Mouse (Mus musculus) thymus, adult 2 months (tissue): Measurements from ENCODE around the gene Zkscan1. TPM values are rescaled to one million over a fixed set of nuclear protein-coding genes. Genes with fewer than 3 reads are reported as not detected.
A peak's percentile ranks its signal among the peaks of the same experiment; 100 is the strongest.

Source experiments
- DNase-seq: peaks from one replicate; pipeline ENCODE4 v3.0.0; 2021
- H3K27ac ChIP-seq: fragments of 200-500 bp; 2 replicates; pipeline ENCODE4 v1.5.1; 2012; ENCODE audit warnings: low read length, control low read depth; ENCODE audit not compliant: control insufficient read depth, insufficient read depth
- H3K27me3 ChIP-seq: fragments of 200-500 bp; 2 replicates; pipeline ENCODE4 v1.6.1; 2012; ENCODE audit warnings: mild to moderate bottlenecking, low read length, moderate library complexity, mixed read lengths; ENCODE audit not compliant: control insufficient read depth, insufficient read depth
- H3K36me3 ChIP-seq: fragments of 200-500 bp; 2 replicates; pipeline ENCODE4 v1.6.1; 2012; ENCODE audit warnings: mild to moderate bottlenecking, low read length, moderate library complexity; ENCODE audit not compliant: control insufficient read depth, insufficient read depth
- H3K4me1 ChIP-seq: fragments of 200-500 bp; replicated peaks from 2 replicates; pipeline ENCODE4 v1.6.1; 2012; ENCODE audit warnings: low read length; ENCODE audit not compliant: control insufficient read depth, insufficient read depth
- H3K4me3 ChIP-seq: fragments of 200-500 bp; 2 replicates; pipeline ENCODE4 v1.5.1; 2012; ENCODE audit warnings: mild to moderate bottlenecking, low read length, control low read depth, moderate library complexity; ENCODE audit not compliant: control insufficient read depth, insufficient read depth
- CTCF ChIP-seq: fragments of 200-500 bp; IDR thresholded peaks from 2 replicates; pipeline ENCODE4 v1.5.1; 2012; ENCODE audit warnings: mild to moderate bottlenecking, control low read depth, low read length, moderate library complexity, borderline replicate concordance; ENCODE audit not compliant: control insufficient read depth, poor library complexity, insufficient read depth; ENCODE audit errors: extremely low read depth
- POLR2A ChIP-seq: fragments of 200-500 bp; IDR thresholded peaks from 2 replicates; pipeline ENCODE4 v1.6.1; 2012; ENCODE audit warnings: mild to moderate bottlenecking, low read length, control low read depth, moderate library complexity; ENCODE audit not compliant: control insufficient read depth, poor library complexity, insufficient read depth; ENCODE audit errors: extremely low read depth
- WGBS: fragments of 180-500 bp; shearing (Covaris S2); methylation state at CpG from one replicate; pipeline ENCODE4 v1.1.7; 2018; 5-methylcytosine and 5-hydroxymethylcytosine counted together
- polyA plus RNA-seq: library from polyadenylated mRNA; depleted of rRNA; stranded (reverse); fragments of >200 nt; gene quantifications from 2 replicates; pipeline ENCODE4 v1.2.3, GENCODE M21; 2012; rRNA removed

Zkscan1 gene
- polyA plus RNA-seq, 1 experiment: 5.1 TPM

DNA sequence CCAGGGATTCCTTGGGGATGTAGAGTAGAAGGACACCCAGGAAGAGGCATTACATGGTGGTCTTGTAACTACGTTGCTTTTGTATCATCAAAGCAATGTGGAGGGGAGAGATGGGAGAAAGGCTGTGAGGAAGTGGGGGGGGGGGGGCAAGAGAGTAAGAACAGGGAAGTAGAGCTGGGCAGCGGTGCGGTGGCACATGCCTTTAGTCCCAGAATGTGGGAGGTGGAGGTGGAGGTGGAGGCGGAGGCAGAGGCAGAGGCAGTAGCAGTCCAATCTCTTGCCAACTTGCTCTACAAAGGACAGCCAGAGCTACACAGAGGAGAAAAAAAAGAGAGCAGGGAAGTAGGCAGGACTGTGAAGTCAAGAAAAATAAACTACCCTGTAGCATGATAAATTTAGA lies 53.7 kb downstream of the Zkscan1 start:
- WGBS: 30% methylated on average over 4 of the region's 4 CpGs
- Histone ChIP-seq H3K4me1 (no peaks in the 10 kb centered on the region), H3K27ac (no peak overlapping the region), H3K4me3 (no peak overlapping the region), H3K27me3 (no peaks in the 10 kb centered on the region), H3K36me3 (peaks cover 16% of the 10 kb centered on the region)
- no peak for DNase-seq
- TF ChIP-seq CTCF (no peak), POLR2A (no peak)

DNA sequence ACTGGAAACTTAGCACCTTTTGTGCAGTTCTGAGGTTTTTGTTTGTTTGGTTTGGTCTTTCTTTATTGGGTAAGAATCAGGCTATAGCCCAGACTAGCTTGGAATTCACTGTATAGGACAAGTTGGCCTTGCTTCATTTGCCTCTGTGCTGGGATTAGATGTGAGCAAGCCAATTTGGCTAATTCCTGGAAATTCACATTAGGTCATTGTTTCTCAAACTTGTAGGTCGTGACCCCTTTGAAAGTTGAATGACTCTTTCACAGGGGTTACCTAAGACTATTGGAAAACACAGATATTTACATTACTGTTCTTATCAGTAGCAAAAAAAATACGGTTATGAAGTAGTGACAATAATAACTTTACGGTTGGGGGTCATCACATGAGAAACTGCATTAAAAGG lies 69.5 kb downstream of the Zkscan1 start:
- no peak overlapping the region for H3K4me3 ChIP-seq
- H3K27ac ChIP-seq: no peak overlapping the region
- DNase-seq: no peak
- 90% methylated on average over 3 of the region's 3 CpGs for WGBS
- no peaks in the 10 kb centered on the region; the same call in 1 of the 2 replicates for H3K4me1 ChIP-seq
- no peaks in the 10 kb centered on the region for H3K27me3 ChIP-seq
- TF ChIP-seq CTCF: no peak
- TF ChIP-seq POLR2A: no peak
- H3K36me3 ChIP-seq: peaks cover 17% of the 10 kb centered on the region

DNA sequence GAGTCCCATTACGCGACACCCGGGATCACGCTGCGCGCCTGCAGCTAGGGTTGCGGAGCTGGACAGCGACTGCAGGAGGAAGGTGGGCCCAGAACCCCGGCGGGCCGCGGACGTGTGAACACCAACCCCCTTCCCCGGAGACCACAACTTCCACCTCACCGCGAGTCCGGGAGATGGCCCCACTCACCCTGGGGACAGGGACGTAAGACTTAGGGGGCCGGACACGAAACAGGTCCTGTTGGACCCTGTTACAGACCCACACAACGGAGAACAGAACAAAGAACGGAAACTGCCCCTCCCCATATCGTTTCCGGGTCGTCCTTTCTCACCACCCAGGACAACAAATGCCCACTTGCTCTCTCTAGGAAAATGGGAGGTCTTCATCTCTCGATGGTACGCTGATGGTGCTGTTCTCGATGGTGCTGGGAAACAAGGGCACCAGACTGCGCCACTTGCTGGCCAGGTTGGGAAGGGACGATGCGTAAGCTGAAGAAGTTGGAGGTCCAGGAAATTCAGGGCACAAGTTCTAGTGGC lies 70.6 kb downstream of the Zkscan1 start, which contains the start of gene Zfp113:
Gene Zfp113 (minus strand): TSS at position 302 of the 534 bp plus-strand sequence.
- Histone ChIP-seq H3K27ac (peak within 1 kb of the TSS; percentile 33), H3K4me1 (no peaks in the 10 kb centered on the region; the same call in 1 of the 2 replicates), H3K36me3 (peaks cover 13% of the 10 kb centered on the region), H3K27me3 (no peaks in the 10 kb centered on the region), H3K4me3 (peak within 1 kb of the TSS; percentile 85)
- TF ChIP-seq CTCF: peak; percentile 75; the same call in 1 of the 2 replicates
- TF ChIP-seq POLR2A: no peak
- under 1% methylated on average over 31 of the region's 31 CpGs for WGBS
- DNase-seq: peak; percentile 91

Other genes with a start within 250 kb of the Zkscan1 start
- 7.2 and 13.5 TPM in 2 replicates for gene Pilra, start 248.8 kb upstream of the Zkscan1 start, polyA plus RNA-seq
- 9.5 and 10.1 TPM in 2 replicates for gene Pilrb1, start 227.0 kb upstream of the Zkscan1 start, polyA plus RNA-seq
- gene Pilrb2, start 213.3 kb upstream of the Zkscan1 start, polyA plus RNA-seq: 8.7 and 11.4 TPM in 2 replicates
- 0.17 and 0.26 TPM in 2 replicates for gene Cyp3a13, start 163.5 kb upstream of the Zkscan1 start, polyA plus RNA-seq
- 0.03 and 0.09 TPM in 2 replicates for gene Gjc3, start 122.0 kb upstream of the Zkscan1 start, polyA plus RNA-seq
- 0.96 TPM in 1 of 2 replicates, not detected in the other for gene Azgp1, start 103.6 kb upstream of the Zkscan1 start, polyA plus RNA-seq
- not detected in 2 replicates for gene Smok3a, start 63.8 kb upstream of the Zkscan1 start, polyA plus RNA-seq
- gene Smok3b, start 63.7 kb upstream of the Zkscan1 start, polyA plus RNA-seq: not detected in 2 replicates
- not detected in 2 replicates for gene Smok3c, start 31.9 kb upstream of the Zkscan1 start, polyA plus RNA-seq
- 11.1 and 13.0 TPM in 2 replicates for gene Zscan21, start 31.8 kb downstream of the Zkscan1 start, polyA plus RNA-seq
- gene Zfp113, start 70.7 kb downstream of the Zkscan1 start, polyA plus RNA-seq: 3.3 and 3.6 TPM in 2 replicates
- 78.7 and 92.0 TPM in 2 replicates for gene Cops6, start 76.0 kb downstream of the Zkscan1 start, polyA plus RNA-seq
- 42.9 and 44.2 TPM in 2 replicates for gene Ap4m1, start 86.9 kb downstream of the Zkscan1 start, polyA plus RNA-seq
- 181 and 227 TPM in 2 replicates for gene Mcm7, start 87.3 kb downstream of the Zkscan1 start, polyA plus RNA-seq
- gene Taf6, start 102.4 kb downstream of the Zkscan1 start, polyA plus RNA-seq: 106 and 108 TPM in 2 replicates
- gene Cnpy4, start 102.4 kb downstream of the Zkscan1 start, polyA plus RNA-seq: 8.9 and 9.2 TPM in 2 replicates
- gene Mblac1, start 109.2 kb downstream of the Zkscan1 start, polyA plus RNA-seq: 6.7 and 7.6 TPM in 2 replicates
- gene Nxpe5, start 140.8 kb downstream of the Zkscan1 start, polyA plus RNA-seq: 0.73 and 0.87 TPM in 2 replicates
- 131 and 162 TPM in 2 replicates for gene Lamtor4, start 170.4 kb downstream of the Zkscan1 start, polyA plus RNA-seq
- gene BC037034, start 178.9 kb downstream of the Zkscan1 start, polyA plus RNA-seq: 142 and 146 TPM in 2 replicates
- 1.3 and 1.4 TPM in 2 replicates for gene Gal3st4, start 187.8 kb downstream of the Zkscan1 start, polyA plus RNA-seq
- 0.04 and 0.08 TPM in 2 replicates for gene Gm43720, start 194.9 kb downstream of the Zkscan1 start, polyA plus RNA-seq
- gene Gpc2, start 194.9 kb downstream of the Zkscan1 start, polyA plus RNA-seq: 35.8 and 41.6 TPM in 2 replicates
- gene Stag3, start 195.2 kb downstream of the Zkscan1 start, polyA plus RNA-seq: 4.7 and 5.4 TPM in 2 replicates